Mouse (Mus musculus): ENCODE results near the gene Phf10. TPM values are rescaled to one million over a fixed set of nuclear protein-coding genes. Genes with fewer than 3 reads are reported as not detected.
"Not testable (repeated sequence)": the region's sequence is repeated elsewhere in the genome, so short reads cannot be mapped to it uniquely, and the experiment has no call there.

Gene Phf10
- total and polyA plus RNA-seq, 2 experiments, result 7.9 to 14.4 TPM

DNA sequence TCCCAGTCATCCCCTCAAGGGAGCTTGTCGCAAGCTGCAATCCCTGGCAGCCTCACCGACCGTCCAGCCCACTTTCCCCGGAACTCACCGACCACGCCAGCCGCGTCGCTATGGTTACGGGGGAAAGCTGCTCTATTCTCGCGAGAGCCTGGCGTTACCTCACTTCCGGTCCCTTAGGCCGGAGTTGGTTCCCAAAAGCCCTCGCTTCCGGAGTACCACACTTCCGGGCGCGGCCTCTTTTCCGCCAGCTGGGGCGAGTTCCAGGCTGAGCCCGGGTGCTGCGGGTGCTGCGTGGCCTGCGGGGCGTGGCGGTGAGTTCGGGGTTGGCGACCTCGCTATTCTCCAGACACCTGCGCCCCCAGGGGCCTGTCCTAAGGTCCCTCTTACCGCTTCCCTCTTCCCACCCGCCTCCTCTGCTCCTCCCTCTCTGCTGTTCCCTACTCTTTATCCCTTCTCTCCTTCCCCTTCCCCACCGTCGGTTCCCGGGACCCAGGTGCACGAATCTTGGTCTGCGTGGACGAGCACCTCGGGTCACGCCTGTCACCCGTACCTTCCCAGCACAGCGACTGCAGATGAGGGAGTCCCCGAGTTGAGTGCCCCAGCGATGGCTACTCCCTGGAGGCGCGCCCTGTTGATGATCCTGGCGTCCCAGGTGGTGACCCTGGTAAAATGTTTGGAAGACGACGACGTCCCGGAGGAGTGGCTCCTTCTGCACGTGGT is 17.9 kb downstream of the Phf10 start, which contains the start of the genes Wdr27 and 1600012H06Rik:
Gene Wdr27 (minus strand): TSS at position 150 of the 720 bp plus-strand sequence.
Gene 1600012H06Rik (plus strand): TSS at position 176 of the 720 bp plus-strand sequence.
- Histone ChIP-seq H3K36me3 (ENCODE audit: control insufficient read depth, insufficient read depth, low read length) (peaks cover 6% of the 10 kb centered on the region; the same call in 1 of the 2 replicates), H3K79me2 (ENCODE audit: control insufficient read depth, insufficient read depth, low read length) (no peaks in the 10 kb centered on the region), H3K27me3 (ENCODE audit: control insufficient read depth, insufficient read depth, low read length) (no peaks in the 10 kb centered on the region), H3K4me1 (ENCODE audit: control insufficient read depth, insufficient read depth, low read length) (peaks cover 9% of the 10 kb centered on the region), H3K4me3 (ENCODE audit: insufficient read depth, low read depth, low read length) (peak within 1 kb of the TSS; percentile 70), H3K9ac (ENCODE audit: low read depth, low read length) (peak within 1 kb of the TSS; percentile 73), H3K27ac (replicated peaks; ENCODE audit: insufficient read depth, low read depth, low read length) (peak within 1 kb of the TSS; percentile 61)
- WGBS, result under 1% methylated on average over 53 of the region's 54 CpGs
- TF ChIP-seq POLR2A (IDR thresholded peaks at IDR 0.05; ENCODE audit: extremely low read depth, insufficient read depth, low read length) (no peak), CTCF (IDR thresholded peaks at IDR 0.05; ENCODE audit: low read depth, low read length) (no peak)
- peak; percentile 88 for DNase-seq (ENCODE audit: extremely low read depth, low read depth, low spot score)

DNA sequence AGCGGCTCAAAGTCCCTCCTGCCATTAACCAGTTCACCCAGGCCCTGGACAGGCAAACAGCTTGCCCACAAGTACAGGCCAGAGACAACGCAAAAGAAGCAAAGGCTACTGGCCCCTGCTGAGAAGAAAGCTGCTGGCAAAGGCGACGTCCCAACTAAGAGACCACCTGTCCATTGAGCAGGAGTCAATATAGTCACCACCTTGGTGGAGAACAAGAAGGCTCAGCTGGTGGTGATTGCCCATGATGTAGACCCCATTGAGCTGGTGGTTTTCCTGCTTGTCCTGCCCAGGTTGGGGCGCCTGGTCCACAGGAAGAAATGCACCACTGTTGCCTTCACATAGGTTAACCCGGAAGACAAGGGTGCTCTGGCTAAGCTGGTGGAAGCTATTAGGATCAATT is 18.9 kb downstream of the Phf10 start:
- DNase-seq (ENCODE audit: extremely low read depth, low read depth, low spot score); H3K79me2 ChIP-seq (ENCODE audit: control insufficient read depth, insufficient read depth, low read length); H3K4me3 ChIP-seq (ENCODE audit: insufficient read depth, low read depth, low read length); H3K9ac ChIP-seq (ENCODE audit: low read depth, low read length); H3K4me1 ChIP-seq (ENCODE audit: control insufficient read depth, insufficient read depth, low read length); H3K27me3 ChIP-seq (ENCODE audit: control insufficient read depth, insufficient read depth, low read length); H3K27ac ChIP-seq (replicated peaks; ENCODE audit: insufficient read depth, low read depth, low read length); H3K36me3 ChIP-seq (ENCODE audit: control insufficient read depth, insufficient read depth, low read length): not testable (repeated sequence)
- 77% methylated on average over 6 of the region's 6 CpGs for WGBS

DNA sequence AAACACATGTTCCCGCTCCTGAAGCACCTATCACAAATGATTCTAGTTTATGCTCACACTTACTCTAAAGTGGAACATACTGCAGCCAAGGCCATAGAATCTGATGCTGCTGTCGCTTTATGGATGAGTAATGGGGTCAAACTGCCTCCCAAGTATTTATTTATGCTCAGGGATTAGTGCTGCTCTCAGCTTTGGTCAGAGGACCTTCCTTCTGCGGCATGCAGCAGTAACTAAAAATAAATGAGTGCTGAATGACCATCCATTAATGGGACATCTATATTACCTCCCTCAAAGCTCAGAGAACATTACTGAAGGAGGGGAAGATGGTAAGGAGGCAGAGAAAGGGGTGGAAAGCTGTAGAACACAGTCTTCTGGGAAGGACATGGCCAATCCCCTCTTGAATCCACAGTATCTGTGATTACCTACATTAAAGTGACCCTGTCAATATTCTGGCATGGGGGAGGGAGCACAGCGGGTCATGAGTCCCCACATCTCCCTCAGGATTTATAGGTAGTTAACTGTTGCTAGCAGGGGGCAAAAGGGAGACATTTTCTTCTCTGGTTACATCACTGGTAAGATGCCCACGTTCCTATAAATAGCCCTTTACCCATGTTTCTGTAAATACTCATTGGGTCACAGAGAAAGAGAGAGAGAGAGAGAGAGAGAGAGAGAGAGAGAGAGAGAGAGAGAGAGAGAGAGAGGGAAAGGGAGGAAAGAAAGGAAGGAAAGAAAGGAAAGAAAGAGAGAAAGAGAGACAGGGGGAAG is 25.1 kb downstream of the Phf10 start:
- TF ChIP-seq CTCF (IDR thresholded peaks at IDR 0.05; ENCODE audit: low read depth, low read length) (no peak), POLR2A (IDR thresholded peaks at IDR 0.05; ENCODE audit: extremely low read depth, insufficient read depth, low read length) (no peak)
- Histone ChIP-seq H3K4me3 (ENCODE audit: insufficient read depth, low read depth, low read length) (no peak overlapping the region), H3K9ac (ENCODE audit: low read depth, low read length) (no peak overlapping the region), H3K27me3 (ENCODE audit: control insufficient read depth, insufficient read depth, low read length) (no peaks in the 10 kb centered on the region), H3K79me2 (ENCODE audit: control insufficient read depth, insufficient read depth, low read length) (no peaks in the 10 kb centered on the region), H3K36me3 (ENCODE audit: control insufficient read depth, insufficient read depth, low read length) (no peaks in the 10 kb centered on the region), H3K4me1 (ENCODE audit: control insufficient read depth, insufficient read depth, low read length) (no peaks in the 10 kb centered on the region), H3K27ac (replicated peaks; ENCODE audit: insufficient read depth, low read depth, low read length) (no peak overlapping the region)
- 79% methylated on average over 5 of the region's 5 CpGs for WGBS
- DNase-seq (ENCODE audit: extremely low read depth, low read depth, low spot score), result no peak

DNA sequence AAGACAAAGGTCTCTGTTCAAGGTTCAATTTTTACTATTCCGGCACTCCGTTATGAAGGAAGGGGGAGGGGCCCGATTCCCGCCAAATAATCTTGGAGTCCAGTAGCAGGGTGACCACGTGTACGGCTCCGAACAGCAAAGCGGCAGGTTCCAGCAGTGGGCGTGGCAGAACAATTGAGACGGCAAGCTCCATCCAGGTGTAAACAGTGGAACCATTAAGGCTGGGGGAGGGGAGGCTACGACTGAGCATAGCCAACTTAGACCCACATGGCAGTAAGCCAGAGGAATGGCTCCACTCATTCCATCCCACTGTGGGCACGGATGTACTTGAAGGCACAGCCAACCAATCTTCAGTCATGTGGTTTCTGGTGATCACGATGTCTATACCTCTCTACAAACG is 25.8 kb downstream of the Phf10 start:
- H3K27ac ChIP-seq (replicated peaks; ENCODE audit: insufficient read depth, low read depth, low read length); H3K79me2 ChIP-seq (ENCODE audit: control insufficient read depth, insufficient read depth, low read length); H3K4me1 ChIP-seq (ENCODE audit: control insufficient read depth, insufficient read depth, low read length); DNase-seq (ENCODE audit: extremely low read depth, low read depth, low spot score); H3K4me3 ChIP-seq (ENCODE audit: insufficient read depth, low read depth, low read length); H3K9ac ChIP-seq (ENCODE audit: low read depth, low read length); H3K27me3 ChIP-seq (ENCODE audit: control insufficient read depth, insufficient read depth, low read length); H3K36me3 ChIP-seq (ENCODE audit: control insufficient read depth, insufficient read depth, low read length): not testable (repeated sequence)
- 82% methylated on average over 14 of the region's 14 CpGs for WGBS

DNA sequence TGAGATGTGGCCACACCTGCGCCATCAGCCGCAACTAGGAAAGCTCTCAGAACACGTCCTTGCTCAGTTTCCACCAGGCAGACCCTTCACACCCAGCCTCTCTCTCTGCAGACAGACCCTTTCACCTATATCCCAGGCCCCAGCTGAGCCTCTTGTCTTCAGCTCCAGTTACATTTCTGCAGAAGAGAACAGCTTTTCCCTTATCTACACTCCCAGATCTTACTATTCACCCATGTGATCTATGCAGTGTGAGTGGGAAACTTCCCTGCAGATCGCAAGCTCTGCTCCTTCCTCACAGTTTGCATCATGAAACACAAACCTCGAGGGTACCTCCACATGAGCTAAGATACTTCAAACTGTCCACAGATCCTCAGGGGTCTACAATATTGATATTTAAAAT is 29.6 kb downstream of the Phf10 start:
- Histone ChIP-seq H3K4me1 (ENCODE audit: control insufficient read depth, insufficient read depth, low read length) (no peaks in the 10 kb centered on the region), H3K27ac (replicated peaks; ENCODE audit: insufficient read depth, low read depth, low read length) (no peak overlapping the region), H3K4me3 (ENCODE audit: insufficient read depth, low read depth, low read length) (no peak overlapping the region), H3K27me3 (ENCODE audit: control insufficient read depth, insufficient read depth, low read length) (no peaks in the 10 kb centered on the region), H3K36me3 (ENCODE audit: control insufficient read depth, insufficient read depth, low read length) (no peaks in the 10 kb centered on the region), H3K79me2 (ENCODE audit: control insufficient read depth, insufficient read depth, low read length) (no peaks in the 10 kb centered on the region), H3K9ac (ENCODE audit: low read depth, low read length) (no peak overlapping the region)
- TF ChIP-seq CTCF (IDR thresholded peaks at IDR 0.05; ENCODE audit: low read depth, low read length), result no peak
- TF ChIP-seq POLR2A (IDR thresholded peaks at IDR 0.05; ENCODE audit: extremely low read depth, insufficient read depth, low read length), result no peak
- DNase-seq (ENCODE audit: extremely low read depth, low read depth, low spot score), result no peak
- WGBS, result 84% methylated on average over 5 of the region's 5 CpGs

DNA sequence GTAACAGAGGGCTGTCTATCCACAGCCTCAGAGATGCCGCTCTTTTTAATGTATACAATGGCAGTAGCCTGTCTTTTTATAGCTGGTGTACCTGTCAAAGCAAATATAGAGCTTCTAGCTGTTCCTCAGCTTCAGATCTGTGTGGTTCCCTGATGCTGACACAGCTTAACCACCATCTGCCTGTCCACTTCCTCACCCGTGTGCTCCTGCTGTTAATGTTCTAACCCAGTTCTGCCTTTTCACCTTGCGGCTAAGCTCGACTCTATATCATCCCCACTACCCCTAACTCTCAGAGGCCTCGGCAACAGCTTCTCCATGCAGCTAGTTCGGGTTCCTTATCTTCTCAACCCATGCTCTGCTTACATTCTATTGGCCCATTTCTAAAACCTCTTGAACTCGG is 30.4 kb downstream of the Phf10 start:
- Histone ChIP-seq H3K27me3 (ENCODE audit: control insufficient read depth, insufficient read depth, low read length) (no peaks in the 10 kb centered on the region), H3K79me2 (ENCODE audit: control insufficient read depth, insufficient read depth, low read length) (no peaks in the 10 kb centered on the region), H3K27ac (replicated peaks; ENCODE audit: insufficient read depth, low read depth, low read length) (no peak overlapping the region), H3K4me1 (ENCODE audit: control insufficient read depth, insufficient read depth, low read length) (no peaks in the 10 kb centered on the region), H3K4me3 (ENCODE audit: insufficient read depth, low read depth, low read length) (no peak overlapping the region), H3K36me3 (ENCODE audit: control insufficient read depth, insufficient read depth, low read length) (no peaks in the 10 kb centered on the region), H3K9ac (ENCODE audit: low read depth, low read length) (no peak overlapping the region)
- WGBS, result 85% methylated on average over 7 of the region's 7 CpGs
- DNase-seq (ENCODE audit: extremely low read depth, low read depth, low spot score), result no peak
- TF ChIP-seq POLR2A (IDR thresholded peaks at IDR 0.05; ENCODE audit: extremely low read depth, insufficient read depth, low read length) (no peak), CTCF (IDR thresholded peaks at IDR 0.05; ENCODE audit: low read depth, low read length) (no peak)
